Mouse (Mus musculus) kidney, adult 2 months (tissue): ENCODE data around the gene Olfr303.

Experiments
- CTCF ChIP-seq: fragments of 200-500 bp; conservative IDR thresholded peaks from 2 replicates; pipeline ENCODE4 v1.5.1; 2011; ENCODE audit warnings: low read depth, mild to moderate bottlenecking, control low read depth, low read length, moderate library complexity, mixed read lengths; ENCODE audit not compliant: insufficient read depth, insufficient read length
- POLR2A ChIP-seq: fragments of 200-500 bp; IDR thresholded peaks from one replicate; pipeline ENCODE4 v1.6.1; 2011; ENCODE audit warnings: low read depth, low read length, control low read depth

DNA sequence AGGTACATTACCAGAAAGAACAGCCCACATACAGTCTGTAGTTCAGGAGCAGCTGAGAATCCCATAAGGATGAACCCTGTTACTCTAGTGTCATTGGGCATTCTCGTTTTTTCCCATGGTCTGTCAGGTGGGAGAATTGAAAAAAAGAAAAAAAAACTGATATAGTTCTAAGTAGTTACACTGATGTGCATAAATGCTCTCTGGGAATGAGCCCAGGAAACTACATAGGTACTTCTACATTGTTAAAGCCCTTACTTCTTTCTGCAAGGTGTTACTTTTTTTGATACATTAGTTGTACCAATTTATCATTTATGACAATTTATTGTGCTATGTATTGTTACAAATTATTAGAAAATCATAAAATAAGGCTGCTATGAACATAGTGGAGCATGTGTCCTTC is 11.0 kb downstream of the Olfr303 start, which contains the start of gene Olfr304:
- TF ChIP-seq CTCF (no peak), POLR2A (no peak)
